Mouse (Mus musculus) olfactory bulb, adult 2 months (tissue): ENCODE measurements around the gene Krt87. TPM values are rescaled to one million over a fixed set of nuclear protein-coding genes. Genes with fewer than 3 reads are reported as not detected.

Experiments used
- H3K27ac ChIP-seq: fragments of 200-500 bp; 2 replicates; pipeline ENCODE4 v1.5.1; 2012; ENCODE audit warnings: low read depth, low read length; ENCODE audit not compliant: insufficient read depth
- H3K4me1 ChIP-seq: fragments of 200-500 bp; 2 replicates; pipeline ENCODE4 v1.6.1; 2012; ENCODE audit warnings: low read length; ENCODE audit not compliant: control insufficient read depth, insufficient read depth
- H3K4me3 ChIP-seq: fragments of 200-500 bp; 2 replicates; pipeline ENCODE4 v1.5.1; 2012; ENCODE audit warnings: mild to moderate bottlenecking, low read depth, low read length, moderate library complexity; ENCODE audit not compliant: insufficient read depth
- CTCF ChIP-seq: fragments of 200-500 bp; IDR thresholded peaks from 2 replicates; pipeline ENCODE4 v1.5.1; 2012; ENCODE audit warnings: low read depth, mild to moderate bottlenecking, low read length, moderate library complexity; ENCODE audit not compliant: insufficient read depth
- POLR2A ChIP-seq: fragments of 200-500 bp; IDR thresholded peaks from 2 replicates; pipeline ENCODE4 v1.6.1; 2012; ENCODE audit warnings: mild to moderate bottlenecking, low read depth, low read length, moderate library complexity; ENCODE audit not compliant: insufficient read depth
- WGBS: fragments of 180-500 bp; shearing (Covaris S2); methylation state at CpG from one replicate; pipeline ENCODE4 v1.1.7; 2018; 5-methylcytosine and 5-hydroxymethylcytosine counted together
- polyA plus RNA-seq: library from polyadenylated mRNA; stranded (reverse); fragments of >200 nt; gene quantifications from 2 replicates; pipeline ENCODE4 v1.2.4, GENCODE M21; 2012; ENCODE audit warnings: low replicate concordance; ENCODE audit not compliant: missing spikeins, insufficient read depth, insufficient read length

Krt87 gene
- polyA plus RNA-seq, 1 experiment: not detected

GRCm38 (mm10) chr15:101397683-101398082, 40.9 kb downstream of the Krt87 start:
- TF ChIP-seq CTCF: no peak
- no peak for TF ChIP-seq POLR2A
- Histone ChIP-seq H3K4me3 (no peak overlapping the region), H3K4me1 (no peaks in the 10 kb centered on the region), H3K27ac (no peak overlapping the region)
- 96% methylated on average over 2 of the region's 2 CpGs for WGBS

DNA sequence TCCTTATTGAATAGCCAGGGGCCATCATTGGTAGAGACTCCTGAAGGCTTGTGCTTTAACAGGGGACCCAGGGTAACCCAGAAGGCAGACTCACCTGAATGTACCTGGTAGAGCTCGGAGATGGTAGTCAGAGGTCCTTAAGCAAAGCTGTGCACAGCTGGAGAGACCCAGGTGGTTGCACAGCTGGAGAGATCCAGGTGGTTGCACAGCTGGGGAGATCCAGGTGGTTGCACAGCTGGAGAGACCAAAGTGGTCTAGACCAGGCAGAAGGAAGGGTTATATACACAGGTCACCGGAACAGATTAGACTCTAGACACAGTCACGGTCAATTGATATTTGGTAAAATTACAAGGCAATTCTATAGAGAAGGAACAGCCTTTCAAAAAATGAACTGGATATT, 41.7 kb downstream of the Krt87 start:
- TF ChIP-seq CTCF (no peak), POLR2A (no peak)
- Histone ChIP-seq H3K4me1 (no peaks in the 10 kb centered on the region), H3K4me3 (no peak overlapping the region), H3K27ac (no peak overlapping the region)
- WGBS: 83% methylated on average over 3 of the region's 3 CpGs

- Histone ChIP-seq H3K4me1 (no peaks in the 10 kb centered on the region), H3K4me3 (no peak overlapping the region), H3K27ac (no peak overlapping the region)
- 64% methylated on average over 7 of the region's 7 CpGs for WGBS
- TF ChIP-seq CTCF (no peak), POLR2A (no peak)
Measured at GRCm38 (mm10) chr15:101396466-101396865, 42.1 kb downstream of the Krt87 start.

DNA sequence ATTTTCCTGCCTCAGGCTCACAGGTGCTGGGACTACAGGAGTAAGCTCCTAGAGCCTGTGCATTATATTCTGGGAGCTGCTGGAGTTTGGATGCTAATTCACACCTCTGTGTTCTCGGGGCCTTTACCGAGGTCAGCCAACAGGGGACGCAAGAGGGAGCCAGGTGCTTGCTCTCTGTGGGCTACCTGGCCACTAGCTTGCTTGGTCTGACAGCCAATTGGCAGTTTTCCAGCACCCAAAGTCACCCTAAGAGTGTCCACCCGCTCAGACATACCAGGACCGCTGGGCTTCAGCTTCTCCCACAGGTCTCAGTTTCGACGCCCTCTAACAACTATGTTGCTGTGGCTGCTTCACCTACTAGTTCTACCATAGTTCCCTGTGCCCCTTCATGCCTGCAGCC, 43.7 kb downstream of the Krt87 start:
- Histone ChIP-seq H3K4me3 (no peak overlapping the region), H3K27ac (no peak overlapping the region), H3K4me1 (no peaks in the 10 kb centered on the region)
- WGBS: 73% methylated on average over 7 of the region's 7 CpGs
- no peak for TF ChIP-seq CTCF
- no peak for TF ChIP-seq POLR2A

- no peak overlapping the region for H3K27ac ChIP-seq
- no peak for TF ChIP-seq CTCF
- TF ChIP-seq POLR2A: no peak
- whole genome bisulfite sequencing: 87% methylated on average over 5 of the region's 5 CpGs
- H3K4me3 ChIP-seq: no peak overlapping the region
- H3K4me1 ChIP-seq: peaks cover 3% of the 10 kb centered on the region; the same call in 1 of the 2 replicates
Measured at GRCm38 (mm10) chr15:101392251-101392650, 46.4 kb downstream of the Krt87 start.

DNA sequence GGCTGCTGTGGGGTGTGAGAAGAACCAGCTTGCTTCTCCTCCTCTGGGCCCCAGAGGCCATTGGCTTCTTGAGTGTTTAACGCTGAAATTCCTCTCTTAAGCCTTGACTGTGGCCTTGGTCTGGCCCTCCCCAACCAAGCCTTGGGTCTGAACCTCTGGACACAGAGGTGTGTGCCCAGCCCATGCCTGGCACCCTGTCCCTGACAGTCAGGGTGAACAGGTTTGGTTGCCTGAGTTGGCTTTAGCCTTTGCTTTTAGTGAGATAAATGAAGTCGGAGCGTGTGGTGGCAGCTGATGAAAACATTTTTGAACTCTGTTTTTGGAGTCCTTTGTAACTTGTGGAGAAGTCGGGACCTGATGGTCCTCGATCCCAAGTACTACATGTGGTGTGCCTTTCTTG, 48.4 kb downstream of the Krt87 start:
- Histone ChIP-seq H3K27ac (no peak overlapping the region), H3K4me3 (no peak overlapping the region), H3K4me1 (peaks cover 6% of the 10 kb centered on the region; the same call in 1 of the 2 replicates)
- no peak for TF ChIP-seq CTCF
- TF ChIP-seq POLR2A: no peak
- 83% methylated on average over 5 of the region's 5 CpGs for WGBS

DNA sequence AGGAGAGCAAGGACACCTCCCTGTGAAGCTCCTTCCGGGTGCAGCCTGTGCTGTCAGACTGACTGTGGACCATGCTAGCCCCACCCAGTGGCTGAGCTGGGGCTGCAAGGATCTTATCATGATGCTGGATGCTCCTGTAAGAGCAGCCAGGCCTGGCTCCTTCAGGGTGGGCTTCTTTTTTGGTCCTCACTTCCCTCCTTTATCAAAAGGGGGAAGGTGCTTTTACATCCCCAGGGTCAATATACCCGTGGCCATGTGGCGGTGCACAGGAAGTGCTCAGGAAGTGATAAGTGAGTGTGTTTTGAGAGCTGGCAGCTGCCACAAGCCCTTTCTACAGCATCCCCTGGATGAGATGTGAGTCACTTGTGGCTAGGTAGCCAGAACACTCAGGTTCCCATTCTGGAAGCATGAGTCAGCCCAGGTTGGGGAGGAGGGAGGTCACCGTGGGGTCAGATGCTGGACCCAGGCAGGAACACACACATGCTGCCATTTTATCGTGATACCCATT, 50.5 kb downstream of the Krt87 start:
- peaks cover 9% of the 10 kb centered on the region for H3K4me1 ChIP-seq
- TF ChIP-seq CTCF (no peak), POLR2A (no peak)
- H3K4me3 ChIP-seq: no peak overlapping the region
- H3K27ac ChIP-seq: no peak overlapping the region
- WGBS: 64% methylated on average over 5 of the region's 5 CpGs

DNA sequence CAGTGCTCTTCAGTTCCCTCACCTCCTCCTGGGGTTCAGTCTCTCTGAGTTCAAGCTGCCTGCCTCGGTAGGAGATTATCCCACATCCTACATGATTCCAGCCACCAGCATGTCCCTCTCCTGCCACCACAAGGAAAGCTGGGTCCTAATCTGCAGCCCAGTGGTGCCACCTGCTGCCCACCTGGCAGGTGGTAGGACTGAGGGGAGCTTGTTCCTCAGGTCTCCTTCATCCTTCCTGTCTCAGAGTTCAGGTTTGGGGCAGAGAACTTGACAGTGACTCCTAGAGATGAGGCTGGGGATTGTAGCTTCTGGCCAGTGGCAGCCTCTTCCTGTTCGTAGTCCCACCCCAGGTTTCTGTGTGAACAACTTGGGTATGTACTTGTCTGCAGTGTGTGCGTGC, 51.4 kb downstream of the Krt87 start:
- no peak for TF ChIP-seq POLR2A
- TF ChIP-seq CTCF: no peak
- H3K4me3 ChIP-seq: no peak overlapping the region
- 73% methylated on average over 3 of the region's 3 CpGs for WGBS
- H3K27ac ChIP-seq: no peak overlapping the region
- peaks cover 9% of the 10 kb centered on the region for H3K4me1 ChIP-seq

GRCm38 (mm10) chr15:101385064-101385463, 53.5 kb downstream of the Krt87 start:
- TF ChIP-seq CTCF (no peak), POLR2A (no peak)
- Histone ChIP-seq H3K4me1 (peaks cover 9% of the 10 kb centered on the region), H3K4me3 (no peak overlapping the region), H3K27ac (no peak overlapping the region)
- 81% methylated on average over 6 of the region's 6 CpGs for WGBS

- Histone ChIP-seq H3K4me1 (peaks cover 9% of the 10 kb centered on the region), H3K4me3 (no peak overlapping the region), H3K27ac (no peak overlapping the region)
- WGBS: 82% methylated on average over 7 of the region's 7 CpGs
- TF ChIP-seq CTCF (no peak), POLR2A (no peak)
Measured at GRCm38 (mm10) chr15:101384610-101385009, 54.0 kb downstream of the Krt87 start.
